Mouse (Mus musculus) hindbrain, embryonic 10.5 days (tissue): Measurements from ENCODE around the gene Rnf24. TPM values are rescaled to one million over a fixed set of nuclear protein-coding genes. Genes with fewer than 3 reads are reported as not detected.
A peak's percentile ranks its signal among the peaks of the same experiment; 100 is the strongest.

Source experiments
- DNase-seq: peaks from one replicate; pipeline ENCODE4 v3.0.0-alpha.2; 2017; ENCODE audit warnings: low spot score
- H3K27ac ChIP-seq: fragments of 300-500 bp; sonication (generic); 2 replicates; pipeline ENCODE4 v1.5.1; 2016; ENCODE audit warnings: mild to moderate bottlenecking, moderate library complexity
- H3K27me3 ChIP-seq: fragments of 300-500 bp; sonication (generic); 2 replicates; pipeline ENCODE4 v1.6.1; 2016; ENCODE audit warnings: mild to moderate bottlenecking; ENCODE audit not compliant: poor library complexity, insufficient read depth, severe bottlenecking
- H3K36me3 ChIP-seq: fragments of 300-500 bp; sonication (generic); 2 replicates; pipeline ENCODE4 v1.6.1; 2016; ENCODE audit warnings: mild to moderate bottlenecking, moderate library complexity
- H3K4me1 ChIP-seq: fragments of 300-500 bp; sonication (generic); replicated peaks from 2 replicates; pipeline ENCODE4 v1.6.1; 2016; ENCODE audit warnings: mild to moderate bottlenecking
- H3K4me3 ChIP-seq: fragments of 300-500 bp; sonication (generic); 2 replicates; pipeline ENCODE4 v1.5.1; 2016; ENCODE audit warnings: mild to moderate bottlenecking, moderate library complexity
- H3K9me3 ChIP-seq: fragments of 300-500 bp; sonication (generic); 2 replicates; pipeline ENCODE4 v1.6.1; 2016; ENCODE audit warnings: mild to moderate bottlenecking, moderate library complexity
- WGBS: fragments of 180-500 bp; shearing (Covaris S2); methylation state at CpG from one replicate; pipeline ENCODE4 v1.1.7; 2016; 5-methylcytosine and 5-hydroxymethylcytosine counted together
- polyA plus RNA-seq: library from polyadenylated mRNA; unstranded; fragments of >200 nt; fragmentation: Nextera tagmentation; extraction: Ambion mirVana; gene quantifications from 2 replicates; pipeline ENCODE4 v1.2.1, GENCODE M21; 2016

The Rnf24 gene
- polyA plus RNA-seq, 1 experiment from 2014 or later, result 10.6 TPM

DNA sequence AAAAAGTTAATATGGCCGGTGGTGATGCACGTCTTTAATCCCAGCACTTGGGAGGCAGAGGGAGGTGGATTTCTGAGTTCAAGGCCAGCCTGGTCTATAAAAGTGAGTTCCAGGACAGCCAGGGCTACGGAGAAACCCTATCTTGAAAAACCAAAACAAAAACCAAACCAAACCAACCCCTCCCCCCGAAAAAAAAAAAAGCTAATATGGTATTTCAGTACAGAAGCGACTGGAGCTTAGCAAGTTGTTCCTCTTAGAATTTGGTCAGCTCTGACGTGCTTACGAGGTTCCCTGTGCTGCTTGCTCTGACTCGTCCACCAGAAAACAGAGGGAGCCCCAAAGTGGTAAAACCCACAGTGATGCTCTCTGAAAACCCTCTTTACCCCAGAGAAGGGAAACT lies 94.0 kb downstream of the Rnf24 start:
- no peak for DNase-seq
- Histone ChIP-seq H3K9me3 (no peaks in the 10 kb centered on the region), H3K4me1 (peaks cover 28% of the 10 kb centered on the region), H3K27ac (no peak overlapping the region), H3K36me3 (no peaks in the 10 kb centered on the region), H3K4me3 (no peak overlapping the region), H3K27me3 (no peaks in the 10 kb centered on the region)
- 85% methylated on average over 8 of the region's 8 CpGs for WGBS

DNA sequence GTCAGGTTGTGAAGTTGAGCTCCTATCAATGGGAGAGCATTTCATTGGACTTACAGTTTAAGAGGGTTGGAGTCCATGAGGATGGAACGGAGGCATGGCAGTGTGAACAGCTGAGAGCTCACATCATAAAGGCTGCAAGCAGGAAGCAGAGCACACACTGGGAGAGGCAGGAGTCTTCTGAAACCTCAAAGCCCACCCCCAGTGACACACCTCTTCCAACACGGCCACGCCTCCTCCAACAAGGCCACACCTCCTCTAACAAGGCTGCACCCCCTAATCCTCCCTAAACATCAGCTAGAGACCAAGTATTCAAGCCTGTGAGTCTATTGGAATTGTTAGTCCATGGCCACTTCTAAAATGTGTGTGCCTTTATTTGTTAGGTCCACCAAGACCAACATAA lies 97.0 kb downstream of the Rnf24 start:
- Histone ChIP-seq H3K36me3 (no peaks in the 10 kb centered on the region), H3K9me3 (no peaks in the 10 kb centered on the region), H3K4me1 (peaks cover 16% of the 10 kb centered on the region), H3K4me3 (no peak overlapping the region), H3K27me3 (no peaks in the 10 kb centered on the region), H3K27ac (no peak overlapping the region)
- WGBS, result 52% methylated on average over 3 of the region's 3 CpGs
- DNase-seq, result no peak

DNA sequence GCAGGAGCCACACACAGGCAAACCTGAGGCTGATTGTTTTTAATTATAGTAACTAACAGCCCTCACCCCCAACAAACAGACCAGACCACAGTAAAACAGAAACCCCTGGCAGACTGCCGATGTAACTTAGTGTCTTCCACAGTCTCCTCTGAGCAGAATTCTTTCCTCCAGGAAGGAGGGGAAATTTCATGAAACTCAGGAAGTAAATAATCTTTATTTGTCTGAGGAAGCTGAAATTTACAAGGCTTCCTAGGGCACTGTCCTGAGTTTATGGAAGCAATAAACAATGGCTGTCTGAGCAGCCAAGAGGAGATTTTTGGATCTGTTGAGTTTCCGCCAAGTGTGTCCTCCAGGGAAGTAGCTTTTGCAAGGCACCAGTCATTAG lies 98.4 kb downstream of the Rnf24 start:
- Histone ChIP-seq H3K27me3 (no peaks in the 10 kb centered on the region), H3K27ac (peak overlapping the region; percentile 16; the same call in 1 of the 2 replicates), H3K36me3 (no peaks in the 10 kb centered on the region), H3K4me1 (0 out of 2 replicates have a peak, but pooled peaks cover 11% of the 10 kb centered on the region), H3K4me3 (no peak overlapping the region), H3K9me3 (no peaks in the 10 kb centered on the region)
- DNase-seq, result no peak
- 87% methylated on average over 2 of the region's 2 CpGs for WGBS

DNA sequence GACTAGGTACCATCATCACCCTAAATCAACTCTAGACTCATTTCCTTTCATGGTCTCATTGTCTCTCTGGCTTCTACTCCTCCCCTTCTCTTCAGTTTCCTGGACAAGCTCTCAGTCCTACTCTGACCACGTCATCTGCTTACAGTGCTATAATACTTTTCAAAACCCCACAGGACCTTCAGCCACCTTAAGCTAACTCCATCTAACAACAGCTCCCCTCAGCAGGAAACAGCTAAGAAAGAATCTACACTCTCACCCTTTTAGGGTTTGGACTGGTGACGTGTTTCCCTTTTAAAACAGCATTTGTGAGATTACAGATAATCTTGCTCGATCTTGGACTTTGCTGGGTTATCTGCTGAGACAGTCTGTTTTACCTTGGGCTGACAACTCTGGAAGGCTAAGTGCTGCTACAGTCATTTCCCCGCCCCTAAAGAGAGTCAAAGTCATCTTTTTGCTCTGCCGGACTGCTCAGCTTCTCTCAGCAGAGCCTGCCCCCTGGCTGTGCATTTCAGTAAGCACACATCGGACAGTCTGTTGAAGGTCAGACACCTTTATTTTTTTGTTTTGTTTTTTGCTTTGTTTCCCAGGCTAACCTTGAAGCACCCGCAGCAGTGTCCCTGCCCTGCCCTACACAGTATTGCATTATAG lies 98.9 kb downstream of the Rnf24 start:
- no peaks in the 10 kb centered on the region for H3K27me3 ChIP-seq
- DNase-seq, result peak; percentile 60
- H3K27ac ChIP-seq, result peak overlapping the region; percentile 16; the same call in 1 of the 2 replicates
- H3K36me3 ChIP-seq, result peaks cover 5% of the 10 kb centered on the region; the same call in 1 of the 2 replicates
- no peaks in the 10 kb centered on the region for H3K9me3 ChIP-seq
- 33% methylated on average over 7 of the region's 7 CpGs for WGBS
- 0 out of 2 replicates have a peak, but pooled peaks cover 11% of the 10 kb centered on the region for H3K4me1 ChIP-seq
- no peak overlapping the region for H3K4me3 ChIP-seq

Other genes with a start within 250 kb of the Rnf24 start
- 6.4 and 7.6 TPM in 2 replicates for gene Hspa12b, start 225.6 kb downstream of the Rnf24 start, polyA plus RNA-seq
- gene Gm11037, start 219.4 kb downstream of the Rnf24 start, polyA plus RNA-seq, result not detected in 2 replicates
- gene 1700037H04Rik, start 192.8 kb downstream of the Rnf24 start, polyA plus RNA-seq, result 138 and 142 TPM in 2 replicates
- 9.7 and 12.8 TPM in 2 replicates for gene Cenpb, start 172.8 kb downstream of the Rnf24 start, polyA plus RNA-seq
- gene Cdc25b, start 165.9 kb downstream of the Rnf24 start, polyA plus RNA-seq, result 99.7 and 116 TPM in 2 replicates
- 5.2 and 5.4 TPM in 2 replicates for gene Spef1, start 165.6 kb downstream of the Rnf24 start, polyA plus RNA-seq
- gene Ap5s1, start 145.8 kb downstream of the Rnf24 start, polyA plus RNA-seq, result 27.2 and 32.7 TPM in 2 replicates
- gene Mavs, start 118.8 kb downstream of the Rnf24 start, polyA plus RNA-seq, result 16.4 and 19.0 TPM in 2 replicates
- 44.9 and 46.8 TPM in 2 replicates for gene Pank2, start 90.4 kb downstream of the Rnf24 start, polyA plus RNA-seq
- 30.0 and 34.1 TPM in 2 replicates for gene Smox, start 138.6 kb upstream of the Rnf24 start, polyA plus RNA-seq
- 0.16 and 0.31 TPM in 2 replicates for gene Adra1d, start 209.4 kb upstream of the Rnf24 start, polyA plus RNA-seq